Mouse (Mus musculus): Measurements from ENCODE around the gene Tns2. TPM values are rescaled to one million over a fixed set of nuclear protein-coding genes. Genes with fewer than 3 reads are reported as not detected.

Gene Tns2
- total and polyA plus RNA-seq, 2 experiments from 2014 or later = 5.5 to 9.2 TPM

- H3K4me1 ChIP-seq (ENCODE audit: insufficient read depth, low read length) = 0 out of 2 replicates have a peak, but pooled peaks cover under 1% of the 10 kb centered on the region
- DNase-seq (ENCODE audit: low spot score) = no peak
Measured at GRCm38 (mm10) chr15:102080429-102080828, 19.8 kb upstream of the Tns2 start.

GRCm38 (mm10) chr15:102082148-102082547, 18.1 kb upstream of the Tns2 start:
- Histone ChIP-seq H3K27me3 (ENCODE audit: insufficient read depth, low read length) (no peaks in the 10 kb centered on the region), H3K27ac (no peak overlapping the region), H3K9ac (replicated peaks; ENCODE audit: low read length) (no peak overlapping the region), H3K36me3 (ENCODE audit: insufficient read depth, low read length) (peaks cover 33% of the 10 kb centered on the region), H3K9me3 (ENCODE audit: low read length) (no peaks in the 10 kb centered on the region), H3K4me1 (ENCODE audit: insufficient read depth, low read length) (no peaks in the 10 kb centered on the region), H3K4me2 (ENCODE audit: low read depth, low read length) (no peak overlapping the region), H3K4me3 (ENCODE audit: low read length) (no peak overlapping the region)
- ATAC-seq = no peak
- DNase-seq (ENCODE audit: low spot score) = no peak
- WGBS = 85% methylated on average over 4 of the region's 4 CpGs
- no peak for TF ChIP-seq CTCF (IDR thresholded peaks at IDR 0.05; ENCODE audit: low read depth)

More at GRCm38 (mm10) chr15:102080429-102080828, 19.8 kb upstream of the Tns2 start:
- Histone ChIP-seq H3K27ac (no peak overlapping the region), H3K4me3 (ENCODE audit: low read length) (no peak overlapping the region), H3K4me2 (ENCODE audit: low read depth, low read length) (no peak overlapping the region), H3K9ac (replicated peaks; ENCODE audit: low read length) (no peak overlapping the region), H3K9me3 (ENCODE audit: low read length) (no peaks in the 10 kb centered on the region), H3K27me3 (ENCODE audit: insufficient read depth, low read length) (no peaks in the 10 kb centered on the region), H3K36me3 (ENCODE audit: insufficient read depth, low read length) (peaks cover 20% of the 10 kb centered on the region)
- peak; percentile 35 for TF ChIP-seq CTCF (IDR thresholded peaks at IDR 0.05; ENCODE audit: low read depth)
- WGBS = 59% methylated on average over 2 of the region's 2 CpGs
- ATAC-seq = no peak

GRCm38 (mm10) chr15:102083028-102083427, 17.2 kb upstream of the Tns2 start:
- TF ChIP-seq CTCF (IDR thresholded peaks at IDR 0.05; ENCODE audit: low read depth) = no peak
- peaks cover 40% of the 10 kb centered on the region for H3K36me3 ChIP-seq (ENCODE audit: insufficient read depth, low read length)
- ATAC-seq (no peak), DNase-seq (ENCODE audit: low spot score) (no peak)
- H3K9me3 ChIP-seq (ENCODE audit: low read length) = no peaks in the 10 kb centered on the region
- H3K4me3 ChIP-seq (ENCODE audit: low read length) = no peak overlapping the region
- H3K27me3 ChIP-seq (ENCODE audit: insufficient read depth, low read length) = no peaks in the 10 kb centered on the region
- no peaks in the 10 kb centered on the region for H3K4me1 ChIP-seq (ENCODE audit: insufficient read depth, low read length)
- no peak overlapping the region for H3K27ac ChIP-seq
- no peak overlapping the region for H3K4me2 ChIP-seq (ENCODE audit: low read depth, low read length)
- no peak overlapping the region for H3K9ac ChIP-seq (replicated peaks; ENCODE audit: low read length)
- WGBS = 89% methylated on average over 4 of the region's 4 CpGs

GRCm38 (mm10) chr15:102089914-102090585, 10.2 kb upstream of the Tns2 start:
- peaks cover 92% of the 10 kb centered on the region for H3K36me3 ChIP-seq (ENCODE audit: insufficient read depth, low read length)
- 86% methylated on average over 12 of the region's 12 CpGs for WGBS

GRCm38 (mm10) chr15:102091063-102091679, 9.0 kb upstream of the Tns2 start:
- no peak for DNase-seq (ENCODE audit: low spot score)
- no peak overlapping the region for H3K27ac ChIP-seq
- no peaks in the 10 kb centered on the region for H3K9me3 ChIP-seq (ENCODE audit: low read length)
- no peaks in the 10 kb centered on the region for H3K4me1 ChIP-seq (ENCODE audit: insufficient read depth, low read length)
- no peak for ATAC-seq
- H3K9ac ChIP-seq (replicated peaks; ENCODE audit: low read length) = no peak overlapping the region
- no peak overlapping the region for H3K4me2 ChIP-seq (ENCODE audit: low read depth, low read length)
- 89% methylated on average over 12 of the region's 12 CpGs for WGBS
- H3K27me3 ChIP-seq (ENCODE audit: insufficient read depth, low read length) = no peaks in the 10 kb centered on the region
- no peak overlapping the region for H3K4me3 ChIP-seq (ENCODE audit: low read length)
- H3K36me3 ChIP-seq (ENCODE audit: insufficient read depth, low read length) = peaks cover 94% of the 10 kb centered on the region
- no peak for TF ChIP-seq CTCF (IDR thresholded peaks at IDR 0.05; ENCODE audit: low read depth)

More at GRCm38 (mm10) chr15:102089914-102090585, 10.2 kb upstream of the Tns2 start:
- Histone ChIP-seq H3K27me3 (ENCODE audit: insufficient read depth, low read length) (no peaks in the 10 kb centered on the region), H3K9ac (replicated peaks; ENCODE audit: low read length) (no peak overlapping the region), H3K4me1 (ENCODE audit: insufficient read depth, low read length) (no peaks in the 10 kb centered on the region), H3K9me3 (ENCODE audit: low read length) (no peaks in the 10 kb centered on the region), H3K4me2 (ENCODE audit: low read depth, low read length) (no peak overlapping the region), H3K27ac (no peak overlapping the region), H3K4me3 (ENCODE audit: low read length) (no peak overlapping the region)
- TF ChIP-seq CTCF (IDR thresholded peaks at IDR 0.05; ENCODE audit: low read depth) = no peak
- no peak for DNase-seq (ENCODE audit: low spot score)
- ATAC-seq = no peak

GRCm38 (mm10) chr15:102091688-102092087, 8.5 kb upstream of the Tns2 start:
- Histone ChIP-seq H3K27me3 (ENCODE audit: insufficient read depth, low read length) (no peaks in the 10 kb centered on the region), H3K9ac (replicated peaks; ENCODE audit: low read length) (no peak overlapping the region), H3K9me3 (ENCODE audit: low read length) (no peaks in the 10 kb centered on the region), H3K4me1 (ENCODE audit: insufficient read depth, low read length) (no peaks in the 10 kb centered on the region), H3K27ac (no peak overlapping the region), H3K4me3 (ENCODE audit: low read length) (no peak overlapping the region), H3K4me2 (ENCODE audit: low read depth, low read length) (no peak overlapping the region), H3K36me3 (ENCODE audit: insufficient read depth, low read length) (peaks cover 91% of the 10 kb centered on the region)
- DNase-seq (ENCODE audit: low spot score) (no peak), ATAC-seq (no peak)
- WGBS = 56% methylated on average over 1 of the region's 1 CpGs
- no peak for TF ChIP-seq CTCF (IDR thresholded peaks at IDR 0.05; ENCODE audit: low read depth)

- Histone ChIP-seq H3K36me3 (ENCODE audit: insufficient read depth, low read length) (peaks cover 89% of the 10 kb centered on the region), H3K4me1 (ENCODE audit: insufficient read depth, low read length) (no peaks in the 10 kb centered on the region), H3K9ac (replicated peaks; ENCODE audit: low read length) (no peak overlapping the region), H3K27me3 (ENCODE audit: insufficient read depth, low read length) (no peaks in the 10 kb centered on the region), H3K9me3 (ENCODE audit: low read length) (no peaks in the 10 kb centered on the region), H3K4me3 (ENCODE audit: low read length) (no peak overlapping the region), H3K4me2 (ENCODE audit: low read depth, low read length) (no peak overlapping the region), H3K27ac (no peak overlapping the region)
- no peak for DNase-seq (ENCODE audit: low spot score)
- ATAC-seq = no peak
- WGBS = 91% methylated on average over 4 of the region's 4 CpGs
- TF ChIP-seq CTCF (IDR thresholded peaks at IDR 0.05; ENCODE audit: low read depth) = no peak
Measured at GRCm38 (mm10) chr15:102092222-102092621, 8.0 kb upstream of the Tns2 start.
